Mouse (Mus musculus) mouse trophoblast stem cell (cell line): ENCODE data around the gene Sel1l.

Experiments used
- in situ Hi-C, 2 experiments: fragments of 300-500 bp; cut with MseI, MboI; formaldehyde crosslinking; loops; 2 replicates in 1 of 2; 3 replicates in 1 of 2; pipeline ENCODE4 v1.15.1; 2025

Sel1l gene

GRCm38 (mm10) chr12:91781432-91781831 is 67.5 kb downstream of the Sel1l start:
- in situ Hi-C loops: loop anchor here in 1 of 2 experiments (10.0 kb wide), 1 partner anchor 137 kb away; no protein-coding TSS in a partner anchor

DNA sequence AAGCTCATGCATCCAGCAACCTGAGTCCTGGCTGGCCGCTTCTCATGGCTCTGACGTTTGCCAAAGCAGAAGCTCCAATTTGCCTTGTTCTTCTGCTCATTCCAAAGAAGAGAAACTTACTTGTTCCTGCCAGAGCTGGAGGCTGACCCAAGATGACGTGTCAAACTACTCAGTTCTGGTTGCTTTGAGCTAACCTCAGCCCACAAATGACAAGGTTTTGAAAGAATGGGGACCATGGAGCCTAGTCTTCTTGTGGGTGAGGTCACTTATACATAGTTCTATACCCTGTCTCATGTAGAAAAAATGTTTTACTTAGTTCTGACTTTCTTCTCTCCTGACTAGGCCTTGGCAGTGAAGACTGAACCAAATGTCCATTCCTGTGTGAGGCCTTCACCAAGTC is 68.4 kb downstream of the Sel1l start:
- in situ Hi-C loops: loop anchor here in 1 of 2 experiments (10.0 kb wide), 1 partner anchor 136 kb away; no protein-coding TSS in a partner anchor

DNA sequence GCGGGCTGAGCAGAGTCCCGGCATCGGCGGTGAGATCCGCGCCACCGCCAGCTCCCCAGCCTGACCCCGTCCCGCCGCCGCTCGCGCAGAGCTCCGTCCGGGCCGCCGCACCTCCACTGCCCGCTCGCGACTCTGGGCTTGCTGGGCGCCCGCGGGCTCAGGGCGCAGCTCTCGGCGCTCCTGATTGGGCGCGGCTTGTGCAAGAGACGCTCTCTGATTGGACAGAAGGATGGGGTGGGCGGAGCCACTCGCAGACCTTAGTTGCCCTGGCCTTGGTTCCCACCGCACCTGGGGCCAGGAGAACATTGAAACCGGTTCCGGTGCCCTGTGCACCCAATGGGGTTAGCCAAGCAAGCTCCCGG is 70.0 kb downstream of the Sel1l start:
- in situ Hi-C loops: no loop called here

DNA sequence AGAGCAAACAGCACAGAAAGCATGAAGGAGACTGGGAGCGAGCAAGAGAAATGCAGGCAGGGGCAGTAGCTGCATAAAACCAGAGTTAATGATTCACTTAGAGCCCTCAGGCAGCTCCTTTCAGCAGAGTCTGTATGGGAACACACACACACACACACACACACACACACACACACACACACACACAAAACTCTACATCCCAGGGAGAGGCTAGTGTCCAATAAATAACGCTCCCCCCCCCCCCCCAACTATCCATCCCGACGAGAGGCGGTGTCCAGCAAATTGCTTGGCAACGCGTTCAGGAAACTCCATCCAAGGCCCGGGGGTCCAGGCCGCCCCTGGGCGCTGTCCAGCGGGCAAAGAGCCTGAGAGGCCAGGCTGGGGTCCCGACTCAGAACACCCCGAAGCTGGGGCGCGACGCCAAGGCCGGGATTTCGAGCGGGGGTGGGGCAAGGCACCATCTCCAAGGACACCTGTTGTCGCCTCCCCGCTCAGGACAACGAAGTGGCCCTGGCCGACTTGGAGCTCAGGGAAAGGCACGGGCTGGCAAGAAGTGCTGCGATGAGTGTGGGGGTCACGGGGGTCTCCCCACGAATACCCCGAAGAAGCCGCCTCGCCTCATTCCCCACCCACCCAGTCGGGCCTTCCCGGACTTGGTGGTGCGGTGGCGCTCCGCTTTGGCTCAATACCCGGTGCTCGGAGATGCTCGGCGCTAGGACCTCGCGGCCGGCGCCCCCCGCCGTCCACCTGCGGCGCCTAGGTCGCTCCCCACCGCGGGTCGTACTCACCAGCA is 70.5 kb downstream of the Sel1l start:
- in situ Hi-C loops: no loop called here

DNA sequence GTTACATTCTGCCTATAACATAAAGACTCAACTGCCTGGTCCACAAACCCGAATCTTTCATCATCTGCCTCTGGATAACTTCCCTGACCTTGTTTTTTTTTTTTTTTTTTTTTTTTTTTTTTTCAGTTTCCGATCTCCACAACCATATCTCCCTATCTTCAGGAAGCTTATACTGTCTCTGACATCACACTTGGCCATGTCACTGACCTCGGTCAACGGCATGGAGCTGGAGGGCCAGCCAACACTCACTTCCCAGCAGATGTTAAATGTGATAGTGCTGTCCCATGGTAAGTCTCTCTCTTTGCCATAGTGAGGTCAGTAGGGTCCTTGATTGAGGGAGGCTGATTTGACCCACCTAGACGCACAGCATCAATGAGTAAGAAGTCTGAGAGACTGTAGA is 72.6 kb downstream of the Sel1l start:
- in situ Hi-C loops: no loop called here

GRCm38 (mm10) chr12:91774811-91775284 is 74.1 kb downstream of the Sel1l start:
- in situ Hi-C loops: no loop called here

- in situ Hi-C loops: no loop called here
Observed at GRCm38 (mm10) chr12:91768871-91769270, 80.1 kb downstream of the Sel1l start.

GRCm38 (mm10) chr12:91768176-91768575 is 80.8 kb downstream of the Sel1l start:
- in situ Hi-C loops: no loop called here

- in situ Hi-C loops: no loop called here
Observed at GRCm38 (mm10) chr12:91766338-91767107, 82.4 kb downstream of the Sel1l start.

GRCm38 (mm10) chr12:91765504-91765903 is 83.5 kb downstream of the Sel1l start:
- in situ Hi-C loops: no loop called here

DNA sequence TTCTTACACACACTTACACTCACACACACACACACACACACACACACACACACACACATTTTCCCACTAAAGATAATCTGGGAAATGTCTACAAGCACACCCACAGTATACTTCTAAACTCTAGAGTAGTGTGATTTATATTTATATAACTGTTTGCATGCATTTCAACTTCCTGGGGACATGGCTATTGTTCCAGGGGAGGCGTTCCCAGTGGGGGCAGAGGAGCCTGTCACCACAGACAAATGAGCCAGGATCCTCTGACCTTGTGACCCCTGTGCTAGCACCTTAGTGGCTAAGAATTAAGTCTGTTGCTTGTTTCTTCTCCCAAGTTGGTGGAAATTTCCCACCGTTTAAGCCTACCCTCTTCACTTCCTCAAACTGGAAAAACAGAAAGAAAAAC is 83.9 kb downstream of the Sel1l start:
- in situ Hi-C loops: no loop called here

- in situ Hi-C loops: no loop called here
Observed at GRCm38 (mm10) chr12:91764471-91764870, 84.5 kb downstream of the Sel1l start.

DNA sequence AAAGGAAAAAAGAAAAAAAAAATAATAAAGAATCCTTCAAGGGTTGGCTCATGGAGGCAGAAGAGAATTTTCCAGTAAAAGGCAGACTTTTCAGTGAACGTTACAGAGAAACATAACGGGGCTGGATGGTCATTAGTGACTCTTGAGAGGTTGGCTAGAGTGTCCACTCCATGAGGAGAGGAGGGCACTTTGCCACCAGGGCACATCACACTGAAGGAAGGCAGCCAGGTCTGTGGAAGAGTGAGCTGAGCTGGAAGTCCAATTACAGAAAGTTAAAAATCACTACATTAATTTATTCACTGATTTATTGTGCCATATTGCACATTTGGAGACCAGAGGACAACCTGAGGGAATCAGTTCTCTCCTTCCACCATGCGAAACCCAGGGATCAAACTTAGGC is 89.1 kb downstream of the Sel1l start:
- in situ Hi-C loops: no loop called here

DNA sequence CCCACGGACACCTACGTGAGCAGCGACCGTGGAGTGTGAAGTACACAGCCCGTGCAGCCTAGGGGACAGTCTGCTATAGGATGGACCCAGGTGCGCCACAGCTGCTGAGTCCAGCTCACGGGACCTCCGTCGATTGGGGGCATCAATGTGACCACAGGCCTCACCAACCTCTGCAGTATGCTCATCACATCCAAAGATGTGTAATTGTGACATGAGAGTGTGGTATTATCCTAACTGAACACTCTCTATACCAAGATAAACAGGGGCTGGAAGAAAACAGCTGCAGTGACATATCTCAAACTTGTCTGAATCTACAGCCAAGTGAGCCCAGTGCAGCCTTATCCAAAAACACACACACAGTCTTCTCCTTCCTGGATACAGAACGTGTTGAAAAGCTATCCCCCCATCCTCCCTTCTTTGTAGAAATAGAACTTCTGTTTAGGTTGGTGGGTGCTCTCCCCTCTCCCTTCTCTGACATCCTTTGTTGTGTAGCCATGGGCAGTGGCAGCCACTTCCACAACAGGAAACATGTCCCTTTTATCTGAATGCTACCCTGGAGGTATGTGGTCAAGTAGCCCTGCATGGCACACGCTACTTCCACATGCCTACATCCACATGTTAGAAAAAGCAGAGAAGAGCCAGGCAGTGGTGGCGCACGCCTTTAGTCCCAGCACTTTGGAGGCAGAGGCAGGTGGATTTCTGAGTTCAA is 90.9 kb downstream of the Sel1l start:
- in situ Hi-C loops: no loop called here

DNA sequence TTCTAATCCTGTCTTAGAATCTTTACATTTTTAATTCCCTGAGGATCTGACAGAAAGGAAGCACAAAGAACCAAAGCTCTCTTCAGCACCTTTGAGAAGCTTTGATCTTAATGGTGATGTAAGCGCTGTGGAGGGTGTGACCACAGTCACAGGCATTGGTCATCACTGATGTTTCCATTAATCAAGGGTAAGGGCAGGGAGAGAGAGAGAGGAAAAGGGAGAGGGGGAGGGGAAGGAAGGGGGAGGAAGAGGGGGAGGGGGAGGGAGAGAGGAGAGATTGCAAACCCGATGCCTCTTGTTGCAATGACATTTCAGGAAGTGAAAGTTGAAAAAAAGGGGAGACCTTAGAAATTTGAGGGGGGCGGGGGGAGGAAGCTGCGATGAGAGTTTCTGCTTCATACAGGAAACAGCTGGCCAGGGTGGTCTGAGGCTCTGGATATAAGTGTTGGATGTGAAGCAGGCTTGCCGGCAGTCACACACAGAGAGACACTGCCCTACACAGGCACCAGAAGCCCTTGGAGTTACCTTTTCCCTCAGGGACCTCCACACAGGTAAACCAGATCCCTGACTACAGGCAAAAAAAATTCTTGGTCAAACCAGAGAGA is 92.3 kb downstream of the Sel1l start:
- in situ Hi-C loops: no loop called here
